Mouse (Mus musculus) small intestine, adult 2 months (tissue): ENCODE measurements around the gene Daam1. TPM values are rescaled to one million over a fixed set of nuclear protein-coding genes. Genes with fewer than 3 reads are reported as not detected.

Source experiments
- H3K27ac ChIP-seq: fragments of 200-500 bp; 2 replicates; pipeline ENCODE4 v1.5.1; 2012; ENCODE audit warnings: low read depth, low read length, control low read depth, inconsistent platforms; ENCODE audit not compliant: insufficient read depth
- H3K27me3 ChIP-seq: fragments of 200-500 bp; 2 replicates; pipeline ENCODE4 v1.6.1; 2012; ENCODE audit warnings: mild to moderate bottlenecking, moderate library complexity, low read length, inconsistent platforms; ENCODE audit not compliant: control insufficient read depth, insufficient read depth
- H3K36me3 ChIP-seq: fragments of 200-500 bp; 2 replicates; pipeline ENCODE4 v1.6.1; 2012; ENCODE audit warnings: mild to moderate bottlenecking, low read length, control low read depth, inconsistent platforms; ENCODE audit not compliant: control insufficient read depth, insufficient read depth
- H3K4me1 ChIP-seq: fragments of 200-500 bp; 2 replicates; pipeline ENCODE4 v1.6.1; 2012; ENCODE audit warnings: low read length, inconsistent platforms, mixed read lengths; ENCODE audit not compliant: control insufficient read depth, insufficient read depth, insufficient read length
- H3K4me3 ChIP-seq: fragments of 200-500 bp; 2 replicates; pipeline ENCODE4 v1.5.1; 2012; ENCODE audit warnings: low read depth, mild to moderate bottlenecking, control low read depth, inconsistent platforms, low read length, moderate library complexity
- CTCF ChIP-seq: fragments of 200-500 bp; IDR thresholded peaks from 2 replicates; pipeline ENCODE4 v1.5.1; 2012; ENCODE audit warnings: low read depth, mild to moderate bottlenecking, control low read depth, inconsistent platforms, low read length, moderate library complexity, mixed read lengths; ENCODE audit not compliant: insufficient replicate concordance, insufficient read length; ENCODE audit errors: extremely low read depth
- POLR2A ChIP-seq: fragments of 200-500 bp; IDR thresholded peaks from 2 replicates; pipeline ENCODE4 v1.6.1; 2012; ENCODE audit warnings: low read depth, mild to moderate bottlenecking, control low read depth, inconsistent platforms, low read length, moderate library complexity
- WGBS: fragments of 180-500 bp; shearing (Covaris S2); methylation state at CpG from one replicate; pipeline ENCODE4 v1.1.7; 2018; 5-methylcytosine and 5-hydroxymethylcytosine counted together
- polyA plus RNA-seq: library from polyadenylated mRNA; depleted of rRNA; stranded (reverse); fragments of >200 nt; gene quantifications from 2 replicates; pipeline ENCODE4 v1.2.3, GENCODE M21; 2012

The Daam1 gene
- polyA plus RNA-seq, 1 experiment = 2.4 TPM

DNA sequence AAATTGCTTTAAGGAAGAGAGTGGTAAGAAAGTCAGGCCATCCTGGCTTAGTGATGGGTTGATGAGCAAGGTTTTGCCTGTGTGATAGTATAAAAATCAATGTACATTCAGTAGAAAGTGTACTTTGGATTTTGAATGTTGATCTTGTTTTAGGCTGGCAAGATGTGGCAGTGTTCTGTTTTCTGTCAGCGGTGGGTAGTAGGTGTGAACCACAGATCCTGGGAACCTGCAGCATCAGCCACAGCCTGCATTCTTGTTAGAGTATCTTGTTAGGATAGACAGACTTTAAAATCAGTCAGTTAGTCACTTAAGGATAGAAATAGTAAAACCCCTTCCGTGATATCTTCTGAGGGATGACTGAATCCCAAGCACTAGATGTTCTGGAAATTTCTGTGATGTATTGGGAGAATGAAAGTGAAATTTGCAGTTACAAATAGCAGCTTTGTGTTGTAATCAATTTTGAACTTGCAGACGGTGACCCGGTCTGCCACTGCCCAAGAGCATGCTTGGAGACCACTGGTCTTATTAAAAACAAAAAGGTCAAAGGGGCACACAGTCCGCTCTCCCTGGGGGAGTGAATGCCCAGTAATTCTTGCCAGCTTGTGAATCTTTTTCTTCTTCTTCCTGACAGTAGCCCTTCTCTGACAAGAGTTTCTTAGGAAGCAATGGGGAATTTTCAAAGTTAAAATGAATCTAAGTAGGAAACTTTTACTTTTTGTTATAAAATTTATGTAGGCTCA is 17.3 kb downstream of the Daam1 start:
- no peak overlapping the region for H3K4me3 ChIP-seq
- H3K27me3 ChIP-seq = no peaks in the 10 kb centered on the region
- no peak overlapping the region for H3K27ac ChIP-seq
- no peaks in the 10 kb centered on the region for H3K36me3 ChIP-seq
- peaks cover 2% of the 10 kb centered on the region; the same call in 1 of the 2 replicates for H3K4me1 ChIP-seq
- TF ChIP-seq CTCF (no peak), POLR2A (no peak)
- WGBS = 71% methylated on average over 5 of the region's 5 CpGs

DNA sequence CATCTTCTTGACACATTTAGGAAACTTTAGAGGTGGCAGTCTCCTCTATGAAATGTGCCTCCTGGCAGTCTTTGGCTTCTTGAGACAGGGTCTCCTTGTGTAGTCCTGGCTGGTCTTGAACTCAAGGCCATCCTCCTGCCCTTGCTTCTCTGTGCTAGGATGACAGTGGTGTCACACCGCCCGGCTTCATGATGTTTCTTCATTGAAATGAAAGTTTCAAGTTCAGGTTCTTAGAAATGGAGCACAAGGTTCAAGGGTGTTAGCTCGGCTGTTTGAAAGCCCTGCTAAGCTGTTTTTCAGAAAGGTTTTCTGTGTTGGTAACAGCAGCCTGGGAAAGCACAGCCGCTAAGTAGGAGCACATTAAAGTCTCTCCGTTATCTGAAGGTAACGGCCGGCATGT is 18.2 kb downstream of the Daam1 start:
- H3K27me3 ChIP-seq = no peaks in the 10 kb centered on the region
- no peak overlapping the region for H3K27ac ChIP-seq
- WGBS = 94% methylated on average over 7 of the region's 7 CpGs
- no peaks in the 10 kb centered on the region for H3K36me3 ChIP-seq
- H3K4me1 ChIP-seq = peaks cover 5% of the 10 kb centered on the region; the same call in 1 of the 2 replicates
- H3K4me3 ChIP-seq = no peak overlapping the region
- TF ChIP-seq POLR2A = no peak
- no peak for TF ChIP-seq CTCF

DNA sequence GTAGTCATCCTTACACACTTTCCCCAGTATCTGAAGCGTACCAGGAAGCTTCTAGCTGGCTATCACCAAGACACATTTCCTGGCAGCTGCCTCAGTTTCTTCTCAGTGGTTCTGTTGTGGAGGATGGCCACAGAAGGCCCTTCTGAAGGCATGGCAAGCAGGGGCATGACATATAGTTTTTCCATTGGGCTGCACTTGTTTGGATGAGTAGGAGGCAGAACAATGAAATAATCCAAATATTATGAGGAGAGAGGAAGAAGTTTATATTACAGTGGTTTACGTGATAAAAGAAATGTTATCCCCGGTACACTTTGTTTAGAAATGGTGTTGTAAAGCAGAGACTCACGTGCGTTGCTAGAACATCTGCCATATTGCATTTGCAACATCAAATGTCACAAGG is 19.3 kb downstream of the Daam1 start:
- Histone ChIP-seq H3K36me3 (no peaks in the 10 kb centered on the region), H3K27ac (no peak overlapping the region)

DNA sequence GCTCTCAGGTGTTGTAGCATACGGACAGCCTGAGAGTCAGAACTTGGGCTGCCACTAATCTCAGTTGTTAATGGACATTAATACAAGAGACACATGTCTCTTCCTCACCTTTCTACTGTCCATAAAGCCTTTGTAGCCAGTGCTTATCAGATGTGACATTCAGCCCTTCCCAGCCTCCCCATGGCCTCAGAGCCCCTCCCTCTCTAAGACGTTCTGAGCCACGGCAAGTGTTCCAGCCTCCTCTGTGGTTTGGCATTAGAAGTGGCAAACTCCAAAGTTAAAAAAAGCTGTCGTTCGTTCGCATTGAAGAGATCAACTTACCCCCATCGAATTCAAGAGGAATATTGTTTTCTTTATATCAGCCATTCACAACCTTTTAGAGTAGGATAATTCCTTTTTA is 21.8 kb downstream of the Daam1 start:
- peaks cover 12% of the 10 kb centered on the region; the same call in 1 of the 2 replicates for H3K4me1 ChIP-seq
- H3K4me3 ChIP-seq = no peak overlapping the region
- no peak for TF ChIP-seq CTCF
- TF ChIP-seq POLR2A = no peak
- no peak overlapping the region for H3K27ac ChIP-seq
- H3K36me3 ChIP-seq = no peaks in the 10 kb centered on the region
- 70% methylated on average over 7 of the region's 7 CpGs for WGBS
- H3K27me3 ChIP-seq = no peaks in the 10 kb centered on the region

More for the DNA sequence above, 19.3 kb downstream of the Daam1 start:
- WGBS = 76% methylated on average over 5 of the region's 5 CpGs
- Histone ChIP-seq H3K4me3 (no peak overlapping the region), H3K27me3 (no peaks in the 10 kb centered on the region), H3K4me1 (peaks cover 9% of the 10 kb centered on the region; the same call in 1 of the 2 replicates)
- TF ChIP-seq CTCF (no peak), POLR2A (no peak)

DNA sequence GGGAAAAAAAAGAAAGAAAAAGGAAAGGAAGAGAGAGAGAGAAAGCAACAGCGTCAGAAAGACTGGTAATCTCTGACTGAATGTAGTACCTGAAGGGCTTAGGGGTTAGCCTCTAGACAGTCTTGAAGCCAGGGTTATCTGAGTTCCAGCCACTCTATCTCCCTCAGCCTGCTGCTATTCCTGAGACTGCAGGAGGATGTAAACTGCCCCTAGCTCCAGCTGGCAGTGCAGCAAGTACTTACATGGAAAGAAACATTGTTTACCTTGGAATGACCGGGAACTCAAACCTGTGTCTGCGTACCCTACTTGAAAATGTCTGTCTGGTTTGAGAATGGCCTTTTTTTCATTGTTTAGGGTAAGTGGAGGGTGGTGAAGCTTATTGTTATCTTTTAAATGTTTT is 22.8 kb downstream of the Daam1 start:
- H3K4me3 ChIP-seq = no peak overlapping the region
- TF ChIP-seq CTCF (no peak), POLR2A (no peak)
- H3K27me3 ChIP-seq = no peaks in the 10 kb centered on the region
- H3K4me1 ChIP-seq = peaks cover 12% of the 10 kb centered on the region; the same call in 1 of the 2 replicates
- H3K27ac ChIP-seq = peak overlapping the region; percentile 21; the same call in 1 of the 2 replicates
- WGBS = 62% methylated on average over 3 of the region's 3 CpGs
- no peaks in the 10 kb centered on the region for H3K36me3 ChIP-seq

DNA sequence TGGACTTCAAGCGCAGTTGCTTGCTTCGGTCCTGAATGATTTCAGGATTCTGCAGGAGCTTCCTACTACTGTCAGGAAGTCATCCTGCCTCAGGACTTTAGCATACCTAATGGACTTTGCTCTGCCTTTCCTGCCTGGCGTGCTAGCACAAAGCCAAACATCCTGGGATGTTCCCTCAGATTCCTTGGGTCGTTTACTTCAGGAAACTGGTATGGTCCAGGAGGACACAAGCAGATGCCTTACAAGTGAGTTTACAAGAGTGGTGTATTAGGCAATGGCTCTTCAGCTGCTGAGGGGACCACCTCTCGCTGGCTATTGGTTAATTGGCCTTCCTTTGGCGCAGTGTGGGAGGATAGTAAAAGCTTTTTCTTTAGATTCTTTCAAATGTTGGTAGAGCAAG is 23.3 kb downstream of the Daam1 start:
- H3K4me3 ChIP-seq = no peak overlapping the region
- WGBS = 43% methylated on average over 6 of the region's 6 CpGs
- TF ChIP-seq POLR2A (no peak), CTCF (no peak)
- H3K4me1 ChIP-seq = peaks cover 10% of the 10 kb centered on the region; the same call in 1 of the 2 replicates
- H3K27me3 ChIP-seq = no peaks in the 10 kb centered on the region
- H3K36me3 ChIP-seq = no peaks in the 10 kb centered on the region
- peak overlapping the region; percentile 3; the same call in 1 of the 2 replicates for H3K27ac ChIP-seq

DNA sequence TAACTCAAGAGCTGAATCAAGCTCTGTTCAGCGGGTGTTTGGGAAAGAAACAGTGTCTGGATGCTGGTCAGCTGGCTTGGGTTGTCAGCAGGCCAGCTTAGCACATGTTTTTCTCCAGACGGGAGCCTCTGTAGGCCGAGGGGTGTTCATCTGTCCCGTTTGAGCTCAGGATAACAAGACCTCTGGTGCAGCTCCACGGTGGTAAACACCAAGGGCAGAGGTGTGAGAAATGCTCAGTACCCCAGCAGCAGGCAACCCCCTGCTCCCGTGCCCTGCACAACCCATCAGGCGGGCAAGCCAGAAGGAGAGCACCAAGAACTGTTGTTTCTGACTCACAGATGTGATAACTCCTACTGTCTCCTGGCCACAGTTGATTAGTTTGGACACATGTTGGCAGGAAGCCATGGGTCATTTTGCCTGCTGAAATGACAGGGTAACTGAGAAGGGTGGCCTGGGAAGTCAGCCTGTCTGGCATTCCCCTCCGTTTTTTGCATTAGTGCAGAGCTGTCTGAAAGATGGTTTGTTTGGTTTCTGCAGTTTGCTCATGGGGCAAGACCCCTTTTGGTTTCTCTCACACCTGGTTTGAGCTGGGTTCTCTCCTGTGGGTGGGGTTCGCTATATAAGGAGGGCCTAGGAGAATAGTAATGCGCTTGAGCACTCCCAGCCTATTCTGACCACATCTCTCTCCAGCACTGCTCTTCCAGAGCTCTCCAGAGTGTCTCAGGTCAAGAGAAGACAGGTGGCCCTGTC is 25.0 kb downstream of the Daam1 start:
- no peak for TF ChIP-seq CTCF
- no peak for TF ChIP-seq POLR2A
- 67% methylated on average over 10 of the region's 10 CpGs for WGBS
- Histone ChIP-seq H3K4me1 (peaks cover 10% of the 10 kb centered on the region; the same call in 1 of the 2 replicates), H3K36me3 (0 out of 2 replicates have a peak, but pooled peaks cover 1% of the 10 kb centered on the region), H3K4me3 (no peak overlapping the region), H3K27me3 (no peaks in the 10 kb centered on the region), H3K27ac (no peak overlapping the region)
